Mouse (Mus musculus) induced T-regulatory cell, adult 2 months (primary cell): ENCODE measurements at regions not wholly inside any gene's neighbourhood (a gene's known extent, or its start where the extent isn't known, plus 50 kb on each side); places are given as distances from the start of the nearest gene placed in this dataset.

Source experiments
- DNase-seq: peaks from one replicate; pipeline ENCODE4 v3.0.0-alpha.2; 2012; ENCODE audit warnings: low read depth

GRCm38 (mm10) chr13:28693078-28693477 is 260.4 kb downstream of the Sox4 start:
- DNase-seq, result no peak

- DNase-seq, result no peak
Observed at GRCm38 (mm10) chr13:28692587-28692986, 260.9 kb downstream of the Sox4 start.

GRCm38 (mm10) chr13:28690511-28691160 is 262.9 kb downstream of the Sox4 start:
- no peak for DNase-seq

GRCm38 (mm10) chr13:28687838-28688237 is 265.7 kb downstream of the Sox4 start:
- no peak for DNase-seq

- no peak for DNase-seq
Observed at GRCm38 (mm10) chr13:28684311-28684710, 269.2 kb downstream of the Sox4 start.

- DNase-seq, result no peak
Observed at GRCm38 (mm10) chr13:28680266-28680665, 273.2 kb downstream of the Sox4 start.

GRCm38 (mm10) chr13:28673622-28674021 is 279.9 kb downstream of the Sox4 start:
- DNase-seq, result no peak

- no peak for DNase-seq
Observed at GRCm38 (mm10) chr13:28671543-28671942, 282.0 kb downstream of the Sox4 start.

GRCm38 (mm10) chr13:28669832-28670585 is 283.5 kb downstream of the Sox4 start:
- DNase-seq, result no peak

- no peak for DNase-seq
Observed at GRCm38 (mm10) chr13:28666832-28667231, 286.7 kb downstream of the Sox4 start.

- DNase-seq, result no peak
Observed at GRCm38 (mm10) chr13:28665150-28665549, 288.4 kb downstream of the Sox4 start.

GRCm38 (mm10) chr13:28664698-28665097 is 288.8 kb downstream of the Sox4 start:
- DNase-seq, result no peak

GRCm38 (mm10) chr13:28663950-28664681 is 289.4 kb downstream of the Sox4 start:
- no peak for DNase-seq

GRCm38 (mm10) chr13:28663459-28663858 is 290.1 kb downstream of the Sox4 start:
- no peak for DNase-seq

GRCm38 (mm10) chr13:28662316-28662752 is 291.2 kb downstream of the Sox4 start:
- DNase-seq, result no peak

GRCm38 (mm10) chr13:28660151-28660550 is 293.4 kb downstream of the Sox4 start:
- no peak for DNase-seq

- no peak for DNase-seq
Observed at GRCm38 (mm10) chr13:28658652-28659051, 294.9 kb downstream of the Sox4 start.

GRCm38 (mm10) chr13:28654883-28655282 is 298.6 kb downstream of the Sox4 start:
- no peak for DNase-seq

- DNase-seq, result no peak
Observed at GRCm38 (mm10) chr13:28653362-28653761, 300.2 kb downstream of the Sox4 start.

- DNase-seq, result no peak
Observed at GRCm38 (mm10) chr13:28651810-28652209, 301.7 kb downstream of the Sox4 start.

- DNase-seq, result no peak
Observed at GRCm38 (mm10) chr13:28645881-28646280, 307.6 kb downstream of the Sox4 start.

- DNase-seq, result no peak
Observed at GRCm38 (mm10) chr13:28644846-28645574, 308.5 kb downstream of the Sox4 start.
